ENCODE assay signal across 18 mouse cellular contexts in the genomic region with DNA sequence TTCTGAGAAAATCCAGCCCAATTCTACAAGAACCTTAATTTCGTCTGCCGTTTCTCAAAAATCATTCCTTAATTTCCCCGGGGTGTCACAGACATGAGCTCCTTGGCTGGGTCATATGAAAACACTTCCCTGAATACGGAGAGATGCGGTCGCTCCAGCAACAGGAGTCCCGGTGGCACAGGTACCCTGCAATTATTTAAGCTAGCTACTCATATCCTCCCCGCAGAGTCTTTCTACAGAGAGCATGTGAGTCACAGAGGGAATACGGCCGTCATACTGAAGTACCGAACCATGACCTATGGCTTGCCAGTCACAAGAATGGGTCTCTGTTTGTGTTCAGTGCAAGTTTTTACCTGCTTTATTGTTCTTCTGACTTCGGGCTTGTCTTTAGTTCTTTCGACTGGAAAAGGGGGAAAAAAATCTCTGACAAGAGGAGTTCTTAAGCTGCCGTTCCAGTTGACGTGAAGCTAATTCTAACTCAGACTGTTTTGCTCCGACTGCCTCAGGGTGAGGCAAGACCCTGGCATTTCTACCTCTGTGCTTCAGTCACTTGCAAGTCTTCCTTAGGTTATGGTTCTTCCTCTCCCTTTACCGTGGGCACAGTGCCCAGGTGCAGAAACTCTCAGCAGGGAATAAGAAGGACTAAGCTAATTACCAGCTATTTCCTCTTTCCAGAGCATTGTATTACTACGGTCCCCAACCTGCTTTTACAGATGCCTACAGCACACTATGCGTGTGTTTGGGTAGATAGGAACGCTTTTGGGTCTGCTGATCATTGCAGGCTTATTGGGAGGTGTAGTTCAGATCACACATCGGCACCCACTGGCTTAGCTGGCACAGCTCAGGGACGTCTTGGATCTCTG.
DNase-seq lines count a peak whose midpoint lies in the region; ATAC-seq and TF ChIP-seq lines count a peak whose summit lies in the region.
"Had no signal": no experiment of that assay in that cellular context is flagged by ENCODE, and none has a peak within 500 bp of the region (broad histone marks: within the 10 kb centered on the region; RNA-seq: fewer than 3 reads in every experiment).

No protein-coding gene starts in this region.

- peaks cover 29% of the 10 kb centered on the region for H3K4me1 ChIP-seq in kidney, embryonic 15.5 days
- H3K4me1 ChIP-seq in kidney, embryonic 14.5 days (ENCODE audit: control insufficient read depth, insufficient read depth, low read length) = peaks cover 7% of the 10 kb centered on the region; the same call in 1 of the 2 replicates
- H3K4me1 ChIP-seq in MEL (ENCODE audit: control insufficient read depth in 1 of 2, insufficient read depth in 2 of 2, low read length in 2 of 2) = no peaks in the 10 kb centered on the region
- H3K4me1 ChIP-seq in heart, adult 2 months (ENCODE audit: control insufficient read depth, insufficient read depth, low read length) = no peaks in the 10 kb centered on the region
- H3K4me1 ChIP-seq in heart, embryonic 10.5 days = no peaks in the 10 kb centered on the region
- H3K4me1 ChIP-seq: forebrain, embryonic 12.5 days had no signal

- no peak for ATAC-seq in kidney, embryonic 15.5 days (replicated peaks; ENCODE audit: low FRiP score)
- ATAC-seq in kidney, embryonic 14.5 days (ENCODE audit: low FRiP score, low TSS enrichment) = no peak
- ATAC-seq in granulocyte monocyte progenitor cell, adult 5-6 weeks (replicated peaks; ENCODE audit: poor library complexity, severe bottlenecking) = peak; percentile 35

- no peak overlapping the region for H3K4me3 ChIP-seq in kidney, embryonic 15.5 days (replicated peaks)
- no peak overlapping the region for H3K4me3 ChIP-seq in kidney, embryonic 14.5 days (ENCODE audit: low read length)
- H3K4me3 ChIP-seq in MEL (ENCODE audit: control insufficient read depth in 1 of 2, insufficient read depth in 1 of 2, low read depth in 2 of 2, low read length in 2 of 2) = no peak overlapping the region
- no peak overlapping the region for H3K4me3 ChIP-seq in heart, adult 2 months
- H3K4me3 ChIP-seq in heart, embryonic 10.5 days = no peak overlapping the region
- H3K4me3 ChIP-seq: forebrain, embryonic 12.5 days; myocyte had no signal

- peak; percentile 39 for DNase-seq in adrenal gland, postnatal 10 days
- no peak for DNase-seq in adrenal gland, postnatal 25 days
- DNase-seq in MEL (ENCODE audit: low read depth, low spot score) = peak; percentile 21
- no peak for DNase-seq in heart, adult 2 months
- no peak for DNase-seq in heart, embryonic 10.5 days (ENCODE audit: low spot score)
- DNase-seq: cerebellum, adult 18-20 months; embryo, embryonic 11 days; heart, postnatal 36 days; kidney, adult 11 months; layer of hippocampus, postnatal 36 days; left cerebral cortex, postnatal 4 days had no signal

- 65% methylated on average over 22 of the region's 22 CpGs for WGBS in kidney, embryonic 15.5 days
- WGBS in kidney, embryonic 14.5 days = 69% methylated on average over 22 of the region's 22 CpGs
- WGBS in heart, adult 2 months = 83% methylated on average over 22 of the region's 22 CpGs
- 77% methylated on average over 22 of the region's 22 CpGs for WGBS in heart, embryonic 10.5 days

- no peak overlapping the region for H3K4me2 ChIP-seq in kidney, embryonic 15.5 days
- H3K4me2 ChIP-seq in kidney, embryonic 14.5 days (replicated peaks; ENCODE audit: low read depth, low read length) = no peak overlapping the region
- H3K4me2 ChIP-seq: forebrain, embryonic 12.5 days had no signal

- no peak for TF ChIP-seq RAD21 in MEL (IDR thresholded peaks at IDR 0.05; ENCODE audit: low read depth, low read length)

- no peaks in the 10 kb centered on the region for H3K36me3 ChIP-seq in kidney, embryonic 15.5 days
- no peaks in the 10 kb centered on the region for H3K36me3 ChIP-seq in kidney, embryonic 14.5 days (ENCODE audit: control insufficient read depth, insufficient read depth, low read length)
- no peaks in the 10 kb centered on the region for H3K36me3 ChIP-seq in MEL (ENCODE audit: control insufficient read depth in 1 of 2, insufficient read depth in 2 of 2, low read length in 2 of 2)
- H3K36me3 ChIP-seq in heart, adult 2 months (ENCODE audit: control insufficient read depth, insufficient read depth, low read length) = no peaks in the 10 kb centered on the region
- H3K36me3 ChIP-seq in heart, embryonic 10.5 days = no peaks in the 10 kb centered on the region
- H3K36me3 ChIP-seq: forebrain, embryonic 12.5 days had no signal

- no peaks in the 10 kb centered on the region for H3K27me3 ChIP-seq in kidney, embryonic 15.5 days
- no peaks in the 10 kb centered on the region for H3K27me3 ChIP-seq in kidney, embryonic 14.5 days (ENCODE audit: control insufficient read depth, insufficient read depth, low read length)
- no peaks in the 10 kb centered on the region; a peak in 1 of 4 replicates for H3K27me3 ChIP-seq in MEL (ENCODE audit: control insufficient read depth in 1 of 2, insufficient read depth in 2 of 2, low read length in 2 of 2)
- H3K27me3 ChIP-seq in heart, adult 2 months (ENCODE audit: control insufficient read depth, insufficient read depth, low read length) = no peaks in the 10 kb centered on the region
- H3K27me3 ChIP-seq in heart, embryonic 10.5 days (ENCODE audit: insufficient read depth, poor library complexity, severe bottlenecking) = no peaks in the 10 kb centered on the region
- H3K27me3 ChIP-seq: forebrain, embryonic 12.5 days had no signal

- no peak for TF ChIP-seq POLR2A in MEL (IDR thresholded peaks at IDR 0.05; ENCODE audit: control insufficient read depth in 1 of 2, insufficient read depth in 1 of 2, low read depth in 1 of 2, low read length in 2 of 2, poor library complexity in 1 of 2)
- no peak for TF ChIP-seq POLR2A in heart, adult 2 months (IDR thresholded peaks at IDR 0.05; ENCODE audit: insufficient read depth, low read depth, low read length)

- intact Hi-C loops in heart, adult 2 months (cut with DNase I) = no loop called here

- H3K9ac ChIP-seq in kidney, embryonic 15.5 days = no peak overlapping the region
- H3K9ac ChIP-seq in kidney, embryonic 14.5 days (ENCODE audit: low read depth, low read length) = no peak overlapping the region
- no peak overlapping the region for H3K9ac ChIP-seq in MEL (ENCODE audit: control insufficient read depth, low read depth, low read length, poor library complexity, severe bottlenecking)
- H3K9ac ChIP-seq in heart, adult 2 months (ENCODE audit: low read depth, low read length) = no peak overlapping the region
- H3K9ac ChIP-seq: forebrain, embryonic 12.5 days; liver, embryonic 14.5 days had no signal

- no peaks in the 10 kb centered on the region for H3K9me3 ChIP-seq in kidney, embryonic 15.5 days (replicated peaks)
- no peaks in the 10 kb centered on the region for H3K9me3 ChIP-seq in kidney, embryonic 14.5 days (ENCODE audit: control insufficient read depth, low read length)
- no peaks in the 10 kb centered on the region for H3K9me3 ChIP-seq in MEL (replicated peaks; ENCODE audit: insufficient read depth, low read length)
- H3K9me3 ChIP-seq in heart, embryonic 10.5 days = no peaks in the 10 kb centered on the region
- H3K9me3 ChIP-seq: forebrain, embryonic 12.5 days had no signal

- H3K79me2 ChIP-seq in MEL (ENCODE audit: control insufficient read depth, insufficient read depth, low read length, poor library complexity) = no peaks in the 10 kb centered on the region
- H3K79me2 ChIP-seq in heart, adult 2 months (replicated peaks; ENCODE audit: control insufficient read depth, insufficient read depth, low read length) = no peaks in the 10 kb centered on the region

- no peak for TF ChIP-seq EP300 in MEL (IDR thresholded peaks at IDR 0.05; ENCODE audit: low read depth in 1 of 2, low read length in 2 of 2)
- no peak for TF ChIP-seq EP300 in heart, adult 2 months (IDR thresholded peaks at IDR 0.05; ENCODE audit: insufficient read depth, low read depth, low read length)

- peak overlapping the region; percentile 37; the same call in 1 of the 2 replicates for H3K27ac ChIP-seq in kidney, embryonic 15.5 days
- no peak overlapping the region for H3K27ac ChIP-seq in kidney, embryonic 14.5 days (ENCODE audit: low read depth, low read length)
- H3K27ac ChIP-seq in MEL (ENCODE audit: control insufficient read depth, low read depth, low read length) = no peak overlapping the region
- H3K27ac ChIP-seq in heart, adult 2 months = no peak overlapping the region
- no peak overlapping the region for H3K27ac ChIP-seq in heart, embryonic 10.5 days
- H3K27ac ChIP-seq: forebrain, embryonic 12.5 days; liver, embryonic 14.5 days; macrophage had no signal

- no peak for TF ChIP-seq CTCF in MEL (IDR thresholded peaks at IDR 0.05 in 2 of 3, conservative IDR thresholded peaks at IDR 0.05 in 1 of 3; ENCODE audit: control insufficient read depth in 1 of 3, insufficient read depth in 1 of 3, low read depth in 2 of 3, low read length in 3 of 3, poor library complexity in 1 of 3, severe bottlenecking in 1 of 3)
- TF ChIP-seq CTCF in heart, adult 2 months (IDR thresholded peaks at IDR 0.05) = no peak

TF ChIP-seq in MEL, 35 proteins besides CTCF, POLR2A, EP300 and RAD21:
- TF ChIP-seq POLR2AphosphoS5 (IDR thresholded peaks at IDR 0.05; ENCODE audit: borderline replicate concordance, low read depth, low read length) = no peak
- no peak for TF ChIP-seq MXI1 (IDR thresholded peaks at IDR 0.05; ENCODE audit: low read depth, low read length)
- no peak for TF ChIP-seq GABPA (IDR thresholded peaks at IDR 0.05; ENCODE audit: low read depth, low read length)
- no peak for TF ChIP-seq SMC3 (IDR thresholded peaks at IDR 0.05; ENCODE audit: low read depth, low read length)
- TF ChIP-seq UBTF (IDR thresholded peaks at IDR 0.05; ENCODE audit: borderline replicate concordance, insufficient read depth, low read depth, low read length) = no peak
- TF ChIP-seq MYC (IDR thresholded peaks at IDR 0.05; ENCODE audit: low read depth, low read length) = no peak
- no peak for TF ChIP-seq JUND (IDR thresholded peaks at IDR 0.05; ENCODE audit: low read depth, low read length)
- no peak for TF ChIP-seq MAZ (IDR thresholded peaks at IDR 0.05; ENCODE audit: low read depth, low read length)
- TF ChIP-seq MAX (IDR thresholded peaks at IDR 0.05; ENCODE audit: low read length) = no peak

Comparison
In these comparisons a context has a peak if more than half of its experiments do, and no peak if none do; other contexts are left out.
1. DNase-seq: peak in adrenal gland, postnatal 10 days (single experiment) and MEL (single experiment); none in adrenal gland, postnatal 25 days (single experiment), heart, adult 2 months (0 of 2) and heart, embryonic 10.5 days (single experiment).